Mouse (Mus musculus) embryo, embryonic 11 days (tissue): ENCODE measurements around the gene Zfp992.
"Not testable (repeated sequence)": the region's sequence is repeated elsewhere in the genome, so short reads cannot be mapped to it uniquely, and the experiment has no call there.

Source experiments
- DNase-seq: peaks from one replicate; pipeline ENCODE4 v3.0.0-alpha.2; 2015

The Zfp992 gene

GRCm38 (mm10) chr4:146448950-146449349 lies at the start of gene Zfp992:
Gene Zfp992, plus strand, starts transcription at chr4:146449023.
- DNase-seq, result not testable (repeated sequence)

DNA sequence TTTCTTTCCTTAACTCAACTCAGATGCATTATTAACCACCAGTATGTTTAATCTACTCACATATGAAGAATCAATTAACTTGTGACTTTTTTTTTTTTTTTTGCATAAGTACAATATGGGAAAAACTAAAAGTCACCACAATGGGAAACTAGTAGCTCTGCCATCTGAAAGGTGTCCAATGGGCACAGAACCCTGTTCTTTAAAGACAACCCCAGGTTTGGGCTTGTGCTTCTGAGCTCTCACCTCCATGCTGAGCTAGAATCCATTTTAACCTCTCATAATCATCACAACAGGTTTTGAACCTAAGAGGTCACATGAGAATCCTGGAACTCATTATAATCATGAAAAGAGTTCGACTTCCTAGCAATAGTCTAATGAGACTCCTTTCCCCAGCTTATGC lies 19.4 kb upstream of the Zfp992 start:
- not testable (repeated sequence) for DNase-seq

DNA sequence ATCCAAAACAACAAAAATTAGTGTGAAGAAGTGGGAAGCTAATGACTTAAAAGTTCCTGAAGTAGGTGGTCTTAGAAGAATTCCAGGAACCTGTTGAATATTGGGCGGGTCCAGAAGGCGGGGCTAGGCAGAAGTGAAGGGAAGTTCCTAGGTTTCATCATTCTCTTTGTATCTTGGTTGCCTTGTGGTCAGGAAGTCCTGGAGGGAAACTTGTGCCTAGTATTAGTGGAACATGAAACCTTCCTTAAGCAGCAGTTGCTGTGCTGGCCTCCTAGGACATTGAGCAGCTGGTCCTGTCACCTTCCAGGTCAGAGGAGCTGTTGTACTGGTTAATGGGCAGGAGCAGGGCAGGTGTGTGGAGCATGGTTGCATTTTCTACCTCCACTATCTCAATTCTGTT lies 17.9 kb upstream of the Zfp992 start:
- DNase-seq, result not testable (repeated sequence)

DNA sequence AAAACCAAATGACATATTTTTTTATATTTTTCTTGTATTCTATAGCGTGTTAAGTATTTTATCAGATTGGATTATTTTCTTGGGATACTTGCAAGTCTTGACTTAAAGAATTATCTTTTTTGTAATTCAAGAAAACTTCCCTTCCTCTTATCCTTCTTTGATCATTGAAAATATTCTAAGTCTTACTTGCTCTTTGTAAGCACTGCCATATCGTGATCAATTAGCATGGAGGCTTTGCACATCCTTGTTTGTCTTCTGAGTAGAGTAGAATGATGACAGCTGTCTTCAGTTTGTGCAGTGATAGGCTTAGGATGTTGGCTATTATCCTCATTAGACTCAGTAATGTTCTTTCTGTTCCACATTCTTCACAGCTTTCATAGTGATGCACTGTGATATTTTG lies 13.3 kb upstream of the Zfp992 start:
- not testable (repeated sequence) for DNase-seq

DNA sequence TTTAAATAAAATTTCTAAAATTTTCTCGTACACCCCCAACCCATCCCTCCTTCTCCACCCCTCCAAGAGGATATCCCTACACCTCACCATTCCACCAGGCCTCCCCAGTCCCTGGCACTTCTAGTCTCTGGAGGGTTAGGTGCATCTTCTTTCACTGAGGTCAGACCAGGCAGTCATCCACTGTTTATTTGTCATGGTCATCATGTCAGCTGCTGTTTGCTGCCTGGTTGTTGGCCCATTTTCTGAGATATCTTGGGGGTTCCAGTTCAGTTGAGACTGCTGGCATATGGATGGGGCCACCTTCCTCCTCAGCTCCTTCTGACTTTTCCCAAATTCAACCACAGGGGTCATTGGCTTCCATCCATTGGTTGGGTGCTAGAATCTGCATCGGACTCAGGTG lies 11.6 kb upstream of the Zfp992 start:
- not testable (repeated sequence) for DNase-seq

GRCm38 (mm10) chr4:146444345-146444744 lies 4.5 kb upstream of the Zfp992 start:
- not testable (repeated sequence) for DNase-seq

DNA sequence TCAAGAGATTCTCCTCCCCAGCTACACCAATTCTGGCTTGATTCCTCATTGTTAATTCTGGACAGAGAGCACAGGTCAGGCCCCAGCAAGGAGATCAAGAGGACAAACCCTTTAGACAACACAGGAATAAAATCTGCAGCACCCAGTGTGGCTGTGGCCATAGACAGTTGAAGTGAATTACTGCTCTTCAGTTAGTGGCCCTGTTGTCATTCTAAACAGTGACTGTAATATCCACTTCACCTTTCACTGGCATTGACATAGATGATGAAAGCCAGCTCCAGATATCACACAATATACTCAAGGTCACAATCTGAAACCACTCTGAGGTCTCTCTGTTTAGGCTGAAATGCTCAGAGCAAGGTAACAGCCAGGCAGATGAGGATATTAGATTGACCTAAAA lies 3.7 kb upstream of the Zfp992 start:
- not testable (repeated sequence) for DNase-seq

- not testable (repeated sequence) for DNase-seq
Observed at GRCm38 (mm10) chr4:146446135-146446534, 2.7 kb upstream of the Zfp992 start.

DNA sequence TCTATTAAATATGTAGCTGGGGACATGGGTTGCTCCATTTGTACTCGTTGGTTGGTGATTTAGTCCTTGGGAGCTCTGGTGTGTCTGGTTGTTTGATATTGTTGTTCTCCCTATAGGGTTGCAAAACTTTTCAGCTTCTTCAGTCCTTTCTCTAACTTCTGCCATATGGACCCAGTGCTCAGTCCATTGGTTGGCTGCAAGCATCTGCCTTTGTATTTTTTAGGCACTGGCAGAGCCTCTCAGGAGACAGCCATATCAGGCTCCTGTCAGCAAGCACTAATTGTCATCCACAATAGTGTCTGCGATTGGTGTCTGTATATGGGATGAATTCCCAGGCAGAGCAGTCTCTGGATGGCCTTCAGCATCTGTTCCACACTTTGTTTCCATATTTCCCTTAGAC lies 1.8 kb upstream of the Zfp992 start:
- not testable (repeated sequence) for DNase-seq

DNA sequence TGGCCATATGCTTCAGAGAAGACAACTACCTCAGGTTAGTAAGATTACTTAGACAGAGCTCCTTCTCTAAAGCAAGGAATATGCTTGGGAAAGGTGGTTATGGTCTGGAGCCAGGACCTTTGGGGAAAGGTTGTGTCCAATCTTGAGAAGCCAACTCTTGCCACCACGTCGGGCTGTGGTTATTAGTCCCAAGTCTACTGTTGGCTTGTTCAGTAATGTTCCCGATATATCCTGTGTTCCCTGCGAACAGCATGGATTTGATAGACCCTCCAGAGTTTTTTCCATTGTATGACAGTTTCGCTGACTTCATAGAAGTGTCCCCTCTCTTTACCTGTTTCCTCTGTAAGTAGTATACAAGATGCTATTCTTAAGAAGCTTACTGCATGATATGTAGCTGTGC lies 888 bp downstream of the Zfp992 start:
- DNase-seq, result not testable (repeated sequence)

DNA sequence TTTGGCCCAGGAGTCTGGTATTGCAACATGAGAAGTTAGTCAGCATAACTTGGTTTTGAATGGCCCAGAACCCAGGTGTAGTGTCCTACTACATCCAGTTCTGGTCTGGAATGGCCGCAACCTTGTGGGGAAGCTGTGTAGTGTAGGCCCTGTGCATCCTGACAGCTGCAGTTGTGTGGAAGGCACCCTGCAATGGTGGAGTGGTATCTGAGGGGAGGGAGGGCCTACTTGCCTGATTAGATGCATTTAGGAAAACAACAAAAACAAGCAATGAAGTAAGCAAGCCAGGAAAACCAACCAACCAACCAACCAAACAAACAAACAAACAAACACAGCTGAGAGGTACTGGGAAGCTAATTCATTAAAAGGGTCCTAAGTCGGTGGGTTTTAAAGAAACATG lies 3.8 kb downstream of the Zfp992 start:
- not testable (repeated sequence) for DNase-seq

DNA sequence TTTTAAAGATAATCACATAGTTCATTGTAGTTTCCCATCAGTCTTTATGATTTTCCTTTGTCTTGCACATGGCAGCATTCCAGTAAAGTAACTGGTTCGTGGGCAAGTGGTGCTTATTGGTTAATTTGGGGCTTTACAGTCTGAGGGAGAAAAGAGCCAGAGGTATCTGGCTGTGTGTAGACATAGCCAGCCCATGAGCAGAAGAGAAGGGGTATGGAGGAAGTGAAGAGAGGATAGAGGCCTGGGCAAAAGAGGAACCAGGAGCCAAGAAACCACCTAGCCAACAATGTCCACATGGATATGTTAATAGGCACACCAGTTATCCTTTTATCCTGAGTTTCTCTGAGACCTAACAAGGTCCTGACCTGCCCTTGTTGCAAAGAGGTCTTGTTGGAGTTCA lies 5.3 kb downstream of the Zfp992 start:
- DNase-seq, result not testable (repeated sequence)

DNA sequence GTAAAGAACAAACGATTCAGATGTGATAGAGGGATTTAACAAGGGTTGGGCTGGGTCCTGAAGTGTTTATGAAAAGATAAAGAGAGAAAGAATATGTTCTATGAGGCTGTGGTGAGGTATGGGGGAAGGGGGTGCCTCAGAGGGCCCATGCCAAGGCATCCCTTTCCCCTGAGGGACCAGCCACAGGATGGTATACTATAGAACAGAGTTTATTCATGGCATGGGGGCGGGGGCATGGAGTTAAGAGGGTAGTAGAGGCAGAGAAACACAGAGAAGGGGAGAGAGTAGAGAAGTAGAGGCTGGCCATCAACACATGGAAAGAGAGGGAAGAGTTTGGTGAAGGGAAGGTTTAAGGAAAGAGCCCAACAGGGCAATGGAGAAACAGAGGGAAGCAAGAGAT lies 6.1 kb downstream of the Zfp992 start:
- no peak for DNase-seq

DNA sequence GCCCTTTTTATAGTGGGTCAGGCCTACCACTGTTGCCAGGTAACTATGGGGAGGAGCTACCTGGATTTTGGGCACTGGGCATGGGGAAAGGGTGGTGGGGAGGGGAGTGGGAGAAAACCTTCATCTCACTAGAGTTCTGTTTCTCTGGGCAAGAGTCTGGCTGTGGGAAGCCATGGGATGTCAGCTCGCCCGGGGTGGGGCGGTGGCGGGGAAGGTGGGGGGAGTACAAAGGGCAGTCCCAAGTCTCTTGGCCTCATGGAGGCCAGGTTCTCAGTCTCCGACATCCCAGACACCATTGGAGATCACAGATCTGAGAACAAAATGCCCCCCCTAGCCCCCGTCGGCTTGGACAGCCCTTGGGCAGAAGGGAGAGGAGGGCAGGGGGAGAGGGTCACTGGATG lies 6.5 kb downstream of the Zfp992 start:
- no peak for DNase-seq

- DNase-seq, result no peak
Observed at GRCm38 (mm10) chr4:146456061-146456726, 7.4 kb downstream of the Zfp992 start.

GRCm38 (mm10) chr4:146457126-146457525 lies 8.3 kb downstream of the Zfp992 start:
- no peak for DNase-seq

- no peak for DNase-seq
Observed at GRCm38 (mm10) chr4:146457720-146458119, 8.9 kb downstream of the Zfp992 start.

DNA sequence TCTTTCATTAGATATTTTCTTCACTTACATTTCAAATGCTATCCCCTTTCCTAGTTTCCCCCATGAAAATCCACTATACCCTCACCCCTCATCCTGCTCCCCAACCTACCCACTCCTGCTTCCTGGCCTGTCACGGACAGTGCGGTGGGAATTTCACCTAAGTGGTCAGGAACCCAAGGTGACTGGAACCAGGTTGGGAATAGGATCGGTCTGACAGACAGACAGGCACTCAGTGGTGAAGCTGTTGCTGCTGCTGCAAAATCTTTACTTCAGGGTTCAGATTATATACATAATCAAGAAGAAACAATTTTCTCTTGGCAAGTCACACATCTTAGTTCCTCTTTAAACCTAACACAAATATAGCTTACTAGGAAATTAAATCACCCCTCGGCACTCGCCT lies 11.0 kb downstream of the Zfp992 start:
- not testable (repeated sequence) for DNase-seq

GRCm38 (mm10) chr4:146460685-146461084 lies 11.9 kb downstream of the Zfp992 start:
- not testable (repeated sequence) for DNase-seq

GRCm38 (mm10) chr4:146463649-146464351 lies 15.0 kb downstream of the Zfp992 start:
- DNase-seq, result not testable (repeated sequence)

GRCm38 (mm10) chr4:146469984-146470383 lies 21.2 kb downstream of the Zfp992 start:
- not testable (repeated sequence) for DNase-seq

- DNase-seq, result not testable (repeated sequence)
Observed at GRCm38 (mm10) chr4:146474181-146474580, 25.4 kb downstream of the Zfp992 start.

GRCm38 (mm10) chr4:146474716-146475676 lies 26.2 kb downstream of the Zfp992 start:
- not testable (repeated sequence) for DNase-seq
